Mouse (Mus musculus) WW6 (cell line): Measurements from ENCODE around the gene Usp5.
A peak's percentile ranks its signal among the peaks of the same experiment; 100 is the strongest.

Experiments used
- DNase-seq: peaks from one replicate; pipeline ENCODE4 v3.0.0-alpha.2; 2013; ENCODE audit warnings: low read depth, low spot score

The Usp5 gene

DNA sequence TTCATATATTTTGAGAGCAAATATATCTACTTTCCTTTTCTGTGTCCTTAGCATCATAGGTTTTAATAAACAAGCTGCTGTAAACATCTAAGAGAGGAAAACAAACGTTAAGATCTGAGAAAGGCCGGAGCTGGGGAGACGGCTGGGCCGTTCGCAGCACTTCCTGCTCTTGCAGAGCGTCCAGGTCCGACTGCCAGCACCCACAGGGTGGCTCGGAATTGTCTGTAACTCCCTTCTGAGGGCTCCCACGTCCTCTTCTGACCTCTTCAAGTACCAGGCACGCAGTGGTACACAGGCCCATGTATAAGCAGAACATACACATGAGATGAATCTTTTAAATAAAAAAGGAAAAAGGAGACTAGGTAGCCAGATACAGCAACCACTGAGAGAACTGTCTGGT lies 41.6 kb downstream of the Usp5 start:
- DNase-seq: no peak

- no peak for DNase-seq
Measured at GRCm38 (mm10) chr6:124786756-124787420, 42.4 kb downstream of the Usp5 start.

DNA sequence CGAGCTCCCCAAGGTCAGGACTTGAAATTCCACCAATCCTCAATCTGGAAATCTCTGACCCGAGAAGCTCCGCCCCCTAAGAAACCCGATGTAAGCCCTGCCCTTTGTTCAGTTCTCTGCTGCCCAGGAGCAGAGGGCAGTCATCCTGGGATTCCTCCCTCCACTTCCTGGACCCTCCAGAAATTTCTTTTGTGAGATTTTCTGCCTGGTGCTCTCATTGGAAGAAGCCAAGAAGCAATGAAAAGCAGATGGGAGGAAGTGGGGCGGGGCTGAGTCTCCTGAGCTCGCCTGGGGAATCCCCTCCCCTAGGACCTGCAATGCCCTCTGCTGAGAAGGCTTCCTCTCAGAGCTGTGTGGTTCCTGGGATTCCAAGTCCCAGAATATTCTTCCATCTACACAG lies 46.8 kb downstream of the Usp5 start:
- peak; percentile 75 for DNase-seq

DNA sequence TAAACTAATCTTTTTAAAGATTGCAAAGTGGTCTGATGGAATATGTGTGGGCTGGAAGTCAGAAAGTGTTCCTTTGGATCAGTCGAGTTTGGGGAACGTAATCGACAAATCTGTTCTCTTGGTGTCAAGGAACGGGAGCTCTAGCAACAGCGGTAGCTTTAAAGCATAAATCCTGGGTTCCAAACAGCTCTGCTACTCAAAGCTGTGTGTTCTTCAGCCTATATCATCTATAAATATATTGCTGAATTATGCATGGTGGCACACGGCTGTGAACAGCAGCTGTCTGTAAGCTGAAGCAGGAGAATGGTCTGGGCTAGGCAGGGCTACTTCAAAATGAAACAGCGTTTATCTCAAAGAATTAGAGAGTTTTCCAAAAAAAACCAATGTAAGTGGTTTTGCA lies 48.4 kb downstream of the Usp5 start:
- no peak for DNase-seq

- DNase-seq: no peak
Measured at GRCm38 (mm10) chr6:124779984-124780416, 49.3 kb downstream of the Usp5 start.

GRCm38 (mm10) chr6:124779222-124779983 lies 49.9 kb downstream of the Usp5 start, which contains the start of gene Lrrc23:
Gene Lrrc23, minus strand, starts transcription at chr6:124779727.
- DNase-seq: peak; percentile 61

- DNase-seq: no peak
Measured at GRCm38 (mm10) chr6:124770511-124770910, 58.8 kb downstream of the Usp5 start.

GRCm38 (mm10) chr6:124770013-124770412 lies 59.3 kb downstream of the Usp5 start:
- no peak for DNase-seq

GRCm38 (mm10) chr6:124769101-124769765 lies 60.1 kb downstream of the Usp5 start, which contains the start of gene Eno2:
Gene Eno2, minus strand, starts transcription at chr6:124769673.
- DNase-seq: no peak

DNA sequence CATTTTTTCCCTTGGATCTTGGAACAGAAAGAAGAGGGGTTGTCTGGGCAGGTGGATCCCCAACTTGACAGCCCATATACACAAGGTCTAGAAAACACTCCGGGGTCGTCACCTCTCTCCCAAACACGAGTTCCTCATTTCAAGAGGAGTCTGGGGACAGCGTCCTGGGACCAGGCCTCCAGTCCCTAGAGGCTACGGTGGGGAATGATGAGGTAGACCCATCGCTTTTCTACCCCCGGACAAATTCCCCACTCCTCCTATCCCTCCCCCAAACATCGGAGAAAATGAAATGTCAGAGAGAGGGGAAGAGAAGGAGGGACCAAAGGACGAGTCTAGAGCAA lies 60.6 kb downstream of the Usp5 start:
- DNase-seq: no peak

DNA sequence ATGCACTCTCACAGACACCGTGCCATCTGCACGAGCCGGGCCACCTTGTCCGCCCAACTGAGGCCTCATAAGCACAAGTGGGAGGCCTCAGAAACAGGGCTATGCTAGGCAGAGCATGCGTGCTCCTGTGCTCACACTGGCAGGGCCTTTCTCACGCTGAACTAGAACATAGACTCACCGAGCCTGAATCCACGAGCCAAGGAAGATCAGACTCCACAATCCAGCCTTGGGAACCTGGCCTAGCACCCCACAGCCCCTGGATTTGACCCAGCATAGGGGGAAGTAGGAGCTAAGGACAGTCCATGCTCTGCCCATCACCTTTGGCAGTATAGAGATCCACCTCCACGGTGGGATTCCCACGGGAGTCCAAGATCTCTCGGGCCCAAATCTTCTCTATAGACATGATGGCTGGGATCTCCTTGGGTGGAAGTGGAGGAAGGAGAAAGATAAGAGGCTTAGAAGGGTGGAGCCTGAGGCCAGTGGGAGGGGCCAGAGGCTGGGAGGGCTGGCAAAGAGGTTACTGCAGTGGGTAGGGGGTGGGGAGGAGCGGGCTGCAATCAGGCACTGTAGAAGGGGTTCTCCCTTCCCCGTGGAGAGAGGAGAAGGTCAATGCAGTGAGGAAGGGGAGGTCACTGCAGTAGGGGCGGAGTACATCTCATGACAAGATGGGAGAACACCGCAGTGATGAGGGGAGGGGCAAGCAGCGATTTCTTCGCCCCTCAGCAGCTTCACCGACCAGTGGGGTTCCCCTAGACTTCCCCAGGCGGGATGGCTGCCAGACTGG lies 61.2 kb downstream of the Usp5 start:
- no peak for DNase-seq

DNA sequence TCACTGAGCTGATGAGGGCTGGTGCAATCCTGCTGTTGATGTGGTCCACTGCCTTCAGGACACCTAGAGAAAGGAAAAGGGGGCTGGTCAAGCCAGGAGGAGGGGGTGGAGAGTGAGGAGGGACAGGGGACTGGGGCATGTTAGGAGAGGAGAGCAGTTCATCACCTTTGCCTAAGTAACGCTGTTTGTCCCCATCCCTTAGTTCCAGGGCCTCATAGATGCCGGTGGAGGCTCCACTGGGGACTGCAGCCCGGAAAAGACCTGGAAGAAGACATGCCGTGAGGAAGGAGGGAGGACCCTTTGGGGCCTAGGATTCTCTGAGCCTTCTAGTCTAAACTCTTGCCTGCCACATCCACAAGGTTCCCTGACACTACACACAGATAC lies 61.8 kb downstream of the Usp5 start:
- no peak for DNase-seq

GRCm38 (mm10) chr6:124765951-124766350 lies 63.3 kb downstream of the Usp5 start:
- no peak for DNase-seq
